Mouse (Mus musculus): Measurements from ENCODE around the gene Dock9.

- TF ChIP-seq GATA1 (IDR thresholded peaks at IDR 0.05; ENCODE audit: borderline replicate concordance, low read length) (no peak), CTCF (IDR thresholded peaks at IDR 0.05; ENCODE audit: low read depth, low read length) (no peak), TAL1 (conservative IDR thresholded peaks at IDR 0.05; ENCODE audit: low read depth, low read length) (no peak)
Observed at GRCm38 (mm10) chr14:121752686-121753426, 44.8 kb downstream of the Dock9 start.

Measured in G1E (cell line).